Mouse (Mus musculus): ENCODE results near the gene Borcs6.
"Not testable (repeated sequence)": the region's sequence is repeated elsewhere in the genome, so short reads cannot be mapped to it uniquely, and the experiment has no call there.

Gene Borcs6

DNA sequence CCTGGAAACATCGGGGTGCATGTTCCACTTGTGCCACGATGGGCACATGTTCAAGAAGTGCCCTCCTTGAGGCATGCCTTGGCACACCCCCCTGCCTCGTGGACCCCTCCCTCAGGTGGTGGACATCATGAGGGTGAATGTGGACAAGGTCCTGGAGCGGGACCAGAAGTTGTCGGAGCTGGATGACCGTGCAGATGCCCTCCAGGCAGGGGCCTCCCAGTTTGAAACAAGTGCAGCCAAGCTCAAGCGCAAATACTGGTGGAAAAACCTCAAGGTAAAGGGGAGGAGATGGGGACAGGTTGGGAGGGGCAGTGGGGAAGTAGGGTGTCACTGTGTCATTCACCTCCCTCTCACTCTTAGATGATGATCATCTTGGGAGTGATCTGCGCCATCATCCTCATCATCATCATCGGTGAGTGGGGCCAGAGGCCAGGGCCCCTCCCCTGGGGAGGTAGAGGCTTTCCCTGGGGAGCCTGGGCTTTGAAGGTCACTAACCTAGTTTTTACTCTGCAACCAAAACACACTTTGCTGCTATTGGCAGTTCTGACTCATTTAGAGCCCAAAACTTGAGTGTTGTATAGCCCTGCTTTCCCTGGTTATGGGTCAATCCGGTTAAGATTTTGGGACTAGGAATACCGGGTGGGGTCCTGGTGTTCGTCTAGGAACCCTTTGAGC lies 30.2 kb downstream of the Borcs6 start:
- DNase-seq (ENCODE audit: low spot score): no peak

DNA sequence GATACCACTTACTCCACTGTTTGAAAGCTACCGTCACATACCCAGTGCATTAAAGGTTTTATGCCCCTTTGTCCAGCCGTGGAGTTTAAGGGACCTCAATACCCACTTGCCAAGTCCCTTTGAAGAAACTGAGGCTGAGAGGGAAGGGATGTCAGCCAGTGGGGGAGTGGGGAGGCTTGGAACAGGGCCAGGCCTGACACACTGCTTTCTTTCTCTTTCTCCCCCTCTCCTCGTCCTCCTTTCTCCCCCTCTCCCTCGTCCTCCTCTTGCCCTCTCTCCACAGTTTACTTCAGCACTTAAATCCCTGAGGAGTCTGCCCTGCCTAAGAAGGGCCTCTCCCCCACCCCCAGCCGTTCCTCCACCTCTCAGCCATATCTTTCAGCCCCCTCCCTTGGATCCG lies 30.9 kb downstream of the Borcs6 start:
- DNase-seq (ENCODE audit: low spot score): no peak

DNA sequence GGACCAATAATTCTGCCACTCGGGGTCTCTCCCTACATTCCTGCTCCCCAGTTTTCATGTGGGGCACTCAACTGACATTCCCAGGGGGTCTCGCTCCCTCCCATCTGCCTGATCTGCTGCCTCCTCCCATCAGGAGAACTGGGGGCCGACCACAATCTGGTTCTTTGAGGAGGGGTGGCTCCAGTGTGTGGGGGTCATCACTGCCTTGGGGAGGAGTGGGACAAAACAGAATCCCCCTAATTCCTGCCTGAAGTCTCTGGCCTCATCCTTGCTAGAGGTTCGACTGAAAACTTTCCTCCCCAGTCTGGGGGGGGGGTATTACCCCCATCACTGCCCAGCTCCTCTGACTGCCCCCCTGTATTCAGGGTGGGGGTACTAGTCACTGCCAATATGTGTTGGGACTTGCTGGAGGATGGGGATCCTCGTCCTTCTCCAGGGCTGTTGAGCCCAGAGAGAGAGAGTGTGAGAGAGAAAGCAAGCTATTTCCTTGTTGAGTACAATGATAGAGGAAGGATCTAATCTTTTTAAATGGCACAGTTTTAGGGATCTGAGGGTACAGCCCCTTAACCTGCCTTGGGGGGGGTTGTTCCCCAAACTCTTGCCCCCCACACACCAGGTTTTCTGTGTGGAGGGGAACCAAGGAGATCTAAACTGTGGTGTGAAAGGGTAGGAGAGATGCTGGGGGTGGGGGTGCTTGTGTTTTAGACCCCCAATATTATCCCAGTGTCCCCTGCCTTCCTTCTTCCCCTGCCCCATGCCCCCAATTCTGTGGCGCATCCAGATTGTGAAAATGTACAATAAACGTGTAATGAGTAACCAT lies 32.3 kb downstream of the Borcs6 start:
- DNase-seq (ENCODE audit: low spot score): no peak

DNA sequence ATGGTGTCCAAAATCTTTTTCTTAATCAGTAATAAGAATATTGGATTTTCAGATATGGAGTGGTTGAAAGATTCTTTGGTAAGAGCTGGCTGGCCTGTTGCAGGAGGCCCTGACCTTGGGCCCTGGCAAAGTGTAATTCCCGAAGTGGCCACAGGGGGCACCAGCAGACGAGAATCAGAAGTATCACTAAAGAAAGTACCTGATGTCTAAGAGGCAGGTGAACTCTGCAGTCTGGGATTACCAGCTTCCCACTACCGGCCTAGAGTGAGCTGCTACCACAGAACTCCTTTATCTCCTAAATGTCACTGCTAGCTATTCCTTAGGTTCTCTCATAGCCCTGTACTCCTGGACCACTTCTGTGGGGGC lies 32.9 kb downstream of the Borcs6 start:
- DNase-seq (ENCODE audit: low spot score): peak; percentile 79

DNA sequence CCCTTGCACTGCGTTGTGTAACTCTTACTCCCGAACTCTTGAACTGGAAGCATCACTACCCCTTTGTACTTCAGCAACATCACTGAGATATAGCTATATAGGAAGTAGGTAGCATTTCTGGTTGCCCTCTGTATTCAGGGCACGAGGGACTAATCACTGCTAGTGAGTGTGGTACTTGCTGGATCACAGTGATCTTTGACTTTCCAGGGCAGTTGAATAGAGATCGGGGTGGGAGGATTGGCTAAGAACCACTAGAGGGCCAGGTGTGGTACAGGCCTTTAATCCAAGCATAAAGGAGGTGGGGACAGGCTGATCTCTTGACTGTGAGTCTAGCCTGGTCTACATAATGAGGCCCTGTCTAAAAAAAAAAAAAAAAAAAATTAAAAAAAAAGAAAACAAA lies 33.4 kb downstream of the Borcs6 start:
- DNase-seq (ENCODE audit: low spot score): no peak

DNA sequence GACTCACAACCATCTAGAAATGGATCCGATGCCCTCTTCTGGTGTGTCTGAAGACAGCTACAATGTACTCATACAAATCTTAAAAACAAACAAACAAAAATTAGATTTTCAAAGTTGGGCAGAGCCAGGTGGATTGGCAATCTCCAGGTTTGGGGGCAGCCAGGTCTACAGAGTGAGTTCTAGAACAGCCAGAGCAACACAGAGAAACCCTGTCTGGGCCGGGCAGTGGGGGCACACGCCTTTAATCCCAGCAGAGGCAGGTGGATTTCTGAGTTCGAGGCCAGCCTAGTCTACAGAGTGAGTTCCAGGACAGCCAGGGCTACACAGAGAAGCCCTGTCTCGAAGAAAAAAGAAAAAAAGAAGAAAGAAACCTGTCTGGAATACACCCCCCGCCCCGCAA lies 34.3 kb downstream of the Borcs6 start:
- DNase-seq (ENCODE audit: low spot score): not testable (repeated sequence)

DNA sequence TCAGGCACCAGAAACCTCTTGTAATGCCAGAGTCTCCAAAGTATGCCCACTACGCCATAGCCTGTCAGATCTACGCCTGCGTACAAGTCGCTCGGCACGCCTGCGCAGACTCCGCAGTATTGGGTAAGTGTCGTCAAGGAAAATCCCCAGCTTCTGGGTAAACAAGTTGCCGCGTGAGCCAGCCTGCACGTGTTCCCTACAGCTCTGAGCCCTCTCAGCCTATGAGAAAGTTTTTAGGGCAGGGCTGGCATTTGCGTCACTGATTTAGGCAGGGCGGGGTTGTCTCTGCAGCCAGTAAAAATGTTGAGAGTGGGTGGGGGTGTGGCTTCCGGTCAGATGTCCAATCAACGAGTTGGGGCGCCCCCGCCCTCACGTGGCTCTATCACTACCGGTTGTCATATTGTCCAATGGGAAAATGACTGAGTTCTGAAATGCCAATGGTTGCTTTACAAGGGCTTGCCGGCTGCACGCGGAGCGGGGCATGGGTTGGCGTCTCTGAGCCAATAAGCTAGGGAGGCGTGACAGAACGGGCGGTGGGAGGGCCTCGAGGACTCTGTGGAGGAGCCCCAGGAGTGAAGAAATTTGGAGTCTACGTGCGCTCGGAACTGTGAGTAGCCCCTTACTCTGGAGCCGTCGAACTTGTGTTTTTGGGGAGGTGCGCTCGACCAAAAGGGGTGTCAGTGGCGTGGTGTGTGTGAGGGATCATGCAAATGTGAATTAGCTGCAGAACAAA lies 35.3 kb downstream of the Borcs6 start, which contains the start of gene Per1:
Gene Per1 (plus strand): TSS at position 521 of the 733 bp plus-strand sequence.
- DNase-seq (ENCODE audit: low spot score): peak; percentile 100

DNA sequence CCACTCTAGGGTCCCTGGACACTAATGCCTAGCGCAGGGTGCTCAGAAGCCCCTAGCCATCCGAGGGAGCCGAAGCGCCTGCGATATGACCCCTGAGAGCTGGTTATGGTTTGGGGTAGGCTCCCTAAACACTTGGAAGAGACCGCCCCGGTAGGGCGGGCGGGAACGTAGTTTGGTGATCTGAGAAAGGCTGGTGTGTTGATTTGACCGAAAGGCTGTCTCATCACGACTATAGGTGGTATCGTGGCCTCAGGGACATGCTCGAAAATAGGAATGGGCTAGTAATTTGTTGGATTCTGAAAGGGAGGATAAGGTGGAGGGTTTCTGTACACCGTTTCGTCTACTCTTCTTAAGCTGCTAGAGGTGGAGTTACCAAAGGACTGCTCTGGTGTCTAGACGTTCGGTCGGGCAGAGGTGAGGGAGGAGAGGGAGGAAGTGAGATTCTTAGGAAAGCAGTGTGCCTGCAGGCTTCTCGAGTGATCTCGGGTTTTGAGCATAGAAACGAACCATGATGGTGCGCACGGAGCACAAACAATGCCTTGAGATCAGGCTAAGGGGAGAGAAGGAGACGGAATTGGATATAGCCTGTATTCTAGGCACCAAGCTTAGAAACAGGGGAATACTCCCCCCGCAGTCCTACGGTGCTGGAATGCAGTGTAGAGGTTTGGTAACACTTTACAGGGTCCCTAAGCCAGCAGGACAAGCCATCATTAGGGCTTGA lies 36.2 kb downstream of the Borcs6 start:
- DNase-seq (ENCODE audit: low spot score): peak; percentile 45

DNA sequence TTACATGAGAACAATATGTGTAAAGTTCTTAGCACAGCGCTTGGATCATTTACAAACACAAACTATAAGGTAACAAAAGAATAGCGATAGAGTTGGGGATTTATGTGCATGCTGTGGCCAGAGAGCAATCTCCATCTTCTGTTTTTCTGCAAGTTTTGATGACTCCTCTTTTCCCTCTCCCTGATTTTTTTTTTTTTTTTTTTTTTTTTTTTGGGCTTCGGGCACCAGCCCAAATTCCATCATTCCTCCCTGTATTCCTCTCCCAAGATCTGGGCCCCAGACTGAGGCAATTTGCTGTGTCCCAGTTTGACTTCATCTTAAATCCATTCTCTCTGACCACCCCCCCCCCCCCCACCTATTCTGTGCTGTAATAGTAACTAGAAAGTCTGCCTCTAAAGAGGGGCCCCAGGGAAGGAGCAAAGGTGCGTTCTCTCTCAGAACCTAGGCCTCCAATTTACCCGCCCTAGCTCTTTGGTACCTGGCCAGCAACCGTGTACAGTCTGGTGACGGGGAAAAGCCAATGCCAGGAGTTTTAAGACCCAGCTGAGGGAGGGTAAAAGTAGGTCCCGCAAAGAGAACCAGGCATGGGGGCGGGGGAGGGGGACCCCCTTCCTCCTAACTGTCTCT lies 37.0 kb downstream of the Borcs6 start:
- DNase-seq (ENCODE audit: low spot score): no peak

DNA sequence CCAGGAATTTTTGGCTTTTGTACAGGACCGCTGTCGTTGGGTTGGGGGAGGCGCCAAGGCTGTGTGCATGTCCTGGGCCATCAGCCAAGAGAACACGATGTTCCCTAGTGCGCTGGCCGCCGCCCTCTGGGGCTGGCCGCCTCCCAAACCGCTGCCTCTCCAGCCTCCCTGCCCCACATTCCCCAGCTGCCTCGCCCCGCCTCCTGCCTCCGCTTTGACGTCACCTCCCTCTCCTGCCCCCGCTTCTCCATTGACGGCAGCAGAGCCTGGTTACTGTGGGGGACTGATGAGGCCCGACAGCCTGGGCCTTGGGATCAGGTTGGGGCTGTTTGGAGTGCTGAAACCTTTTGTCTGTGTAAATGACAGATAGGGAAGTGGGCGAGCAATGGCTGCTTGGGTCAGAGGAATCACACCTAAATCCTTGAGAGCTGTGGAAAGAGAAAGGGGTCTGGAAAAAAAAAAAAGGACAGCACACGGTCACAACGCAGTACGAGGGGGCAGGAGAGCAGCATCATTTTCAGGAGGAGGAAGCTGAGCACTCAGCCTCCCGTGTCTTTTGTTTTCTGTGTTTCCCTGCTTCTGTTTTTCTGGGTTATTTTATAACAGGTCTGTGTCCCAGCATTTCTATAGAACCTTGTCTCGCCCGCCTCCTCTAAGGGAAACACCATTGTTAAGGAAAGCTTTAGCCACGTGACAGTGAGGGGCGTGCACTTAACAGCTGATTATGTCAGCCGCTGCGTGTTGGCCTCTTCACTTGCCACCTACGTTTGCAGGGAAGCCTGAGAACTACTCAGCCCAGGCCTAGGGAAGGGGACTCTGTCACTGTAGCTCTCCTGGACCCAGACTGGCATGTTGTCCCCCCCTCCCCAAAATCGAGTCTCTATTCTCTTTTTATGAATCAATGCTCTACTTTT lies 37.7 kb downstream of the Borcs6 start:
- DNase-seq (ENCODE audit: low spot score): peak; percentile 91

DNA sequence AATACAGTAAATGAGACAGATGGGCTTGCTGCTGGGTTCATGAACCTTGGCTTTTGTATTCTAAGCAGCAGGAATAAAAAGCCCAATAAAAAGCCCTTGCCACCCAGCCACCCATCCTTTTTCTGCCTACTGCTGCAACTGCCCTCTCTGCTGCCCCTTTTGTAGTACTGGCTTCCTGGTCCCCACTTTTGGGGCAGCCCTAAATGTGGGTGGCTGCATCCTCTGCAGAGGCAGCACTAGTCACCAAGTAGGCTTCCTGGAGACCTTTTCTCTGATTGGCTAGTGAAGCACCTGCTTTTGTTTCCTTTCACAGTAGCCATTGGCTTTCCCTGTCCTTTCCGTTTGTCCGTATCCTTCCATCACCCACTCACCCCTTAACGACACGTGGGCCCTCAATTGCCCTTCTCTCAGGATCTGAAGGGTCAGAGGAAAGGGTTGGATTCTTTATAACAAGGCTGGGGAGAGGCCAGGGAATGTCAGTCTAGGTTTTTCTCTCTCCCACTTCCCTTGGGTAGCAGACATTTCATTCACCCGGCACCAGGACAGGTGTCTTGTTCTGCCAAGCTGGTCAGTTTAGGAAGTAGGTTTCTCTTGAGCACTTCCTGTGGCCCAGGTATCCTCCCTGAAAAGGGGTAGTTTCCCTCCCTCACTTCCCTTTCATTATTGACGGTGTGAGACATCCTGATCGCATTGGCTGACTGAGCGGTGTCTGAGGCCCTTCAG lies 38.7 kb downstream of the Borcs6 start:
- no peak for DNase-seq (ENCODE audit: low spot score)

DNA sequence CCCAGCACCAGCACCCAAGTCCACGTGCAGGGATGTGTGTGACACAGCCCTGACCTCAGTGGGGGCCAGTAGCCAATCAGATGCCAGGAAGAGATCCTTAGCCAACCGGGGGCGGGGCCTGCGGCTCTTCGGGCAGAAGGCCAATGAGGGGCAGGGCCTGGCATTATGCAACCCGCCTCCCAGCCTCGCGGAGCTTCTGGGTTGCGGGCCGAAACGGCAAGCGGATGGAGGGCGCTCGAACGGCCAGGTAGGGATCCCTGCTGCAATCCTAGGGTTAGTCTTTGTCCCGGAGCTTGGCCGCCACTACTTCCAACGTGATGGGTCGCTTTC lies 39.2 kb downstream of the Borcs6 start:
- DNase-seq (ENCODE audit: low spot score): peak; percentile 94

DNA sequence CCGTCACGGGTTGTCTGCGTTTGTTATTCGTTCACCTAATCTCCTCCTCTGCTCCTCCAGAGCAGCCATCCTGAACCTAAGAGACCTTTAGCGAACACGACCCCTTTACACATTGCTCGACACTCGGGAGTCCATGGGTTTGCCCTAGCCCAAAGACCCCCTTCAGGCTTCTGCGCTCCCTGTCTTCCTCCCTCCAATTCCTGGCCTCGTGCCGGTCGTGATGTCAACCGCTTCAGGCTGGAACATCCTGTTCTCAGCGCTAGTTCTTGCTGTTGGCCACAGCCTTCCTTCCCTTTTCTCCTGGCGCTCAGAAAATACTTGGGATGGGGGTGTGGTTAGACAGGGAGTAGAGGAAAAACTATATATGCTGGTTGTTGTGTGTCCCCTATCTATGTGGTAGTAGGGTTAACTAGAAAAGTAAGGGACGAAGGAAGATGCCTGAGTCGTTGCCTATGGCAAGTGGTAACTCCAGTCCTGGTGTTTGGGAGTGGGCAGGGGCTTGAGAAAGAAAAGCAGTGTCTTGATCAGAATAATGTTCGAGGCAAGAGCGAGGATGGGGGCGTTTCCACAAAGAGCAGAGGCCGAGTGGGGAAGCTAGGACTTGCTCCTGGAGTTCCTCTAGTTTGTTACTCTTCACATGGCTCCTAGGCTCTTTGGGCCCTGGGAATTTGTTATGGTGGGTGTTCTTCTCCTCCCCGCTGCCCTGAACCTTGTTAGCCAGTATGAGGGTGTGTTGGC lies 39.8 kb downstream of the Borcs6 start:
- DNase-seq (ENCODE audit: low spot score): no peak

DNA sequence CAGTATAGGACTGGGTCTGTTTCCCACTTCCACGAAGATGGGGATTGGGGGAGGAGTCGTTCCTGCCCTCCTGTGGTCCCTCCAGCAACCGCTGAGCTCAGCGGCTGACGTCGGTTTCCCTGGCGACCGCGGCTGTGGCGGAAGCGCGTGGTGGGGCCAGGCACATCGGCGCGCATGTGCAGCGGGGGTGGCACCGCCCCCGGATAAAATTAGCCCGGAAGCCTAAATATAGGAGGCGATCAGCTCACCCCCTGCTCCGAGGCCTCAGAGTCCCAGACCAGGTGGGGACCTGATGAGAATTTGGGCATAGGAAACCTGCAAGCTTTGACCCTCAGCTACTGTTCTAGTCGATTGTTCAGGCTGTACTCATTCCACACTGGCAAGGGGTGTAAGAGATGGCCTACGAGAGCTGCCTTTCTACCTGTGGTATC lies 40.4 kb downstream of the Borcs6 start:
- DNase-seq (ENCODE audit: low spot score): peak; percentile 85

DNA sequence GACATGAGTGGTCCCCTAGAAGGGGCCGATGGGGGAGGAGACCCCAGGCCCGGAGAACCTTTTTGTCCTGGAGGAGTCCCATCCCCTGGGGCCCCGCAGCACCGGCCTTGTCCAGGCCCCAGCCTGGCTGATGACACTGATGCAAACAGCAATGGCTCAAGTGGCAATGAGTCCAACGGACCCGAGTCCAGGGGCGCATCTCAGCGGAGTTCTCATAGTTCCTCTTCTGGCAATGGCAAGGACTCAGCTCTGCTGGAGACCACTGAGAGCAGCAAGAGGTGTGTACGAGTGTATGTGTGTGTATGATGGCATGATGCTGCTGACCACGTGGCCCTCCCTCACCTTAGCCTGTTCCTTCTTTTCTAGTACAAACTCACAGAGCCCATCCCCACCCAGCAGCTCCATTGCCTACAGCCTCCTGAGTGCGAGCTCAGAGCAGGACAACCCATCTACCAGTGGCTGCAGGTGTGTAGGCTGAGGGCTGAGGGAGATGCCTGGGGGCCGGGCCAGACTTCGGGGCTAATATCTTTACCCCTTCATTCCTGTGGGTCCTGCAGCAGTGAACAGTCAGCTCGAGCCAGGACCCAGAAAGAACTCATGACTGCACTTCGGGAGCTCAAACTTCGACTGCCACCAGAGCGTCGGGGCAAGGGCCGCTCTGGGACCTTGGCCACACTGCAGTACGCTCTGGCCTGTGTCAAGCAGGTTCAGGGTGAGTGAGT lies 41.3 kb downstream of the Borcs6 start:
- DNase-seq (ENCODE audit: low spot score): no peak

DNA sequence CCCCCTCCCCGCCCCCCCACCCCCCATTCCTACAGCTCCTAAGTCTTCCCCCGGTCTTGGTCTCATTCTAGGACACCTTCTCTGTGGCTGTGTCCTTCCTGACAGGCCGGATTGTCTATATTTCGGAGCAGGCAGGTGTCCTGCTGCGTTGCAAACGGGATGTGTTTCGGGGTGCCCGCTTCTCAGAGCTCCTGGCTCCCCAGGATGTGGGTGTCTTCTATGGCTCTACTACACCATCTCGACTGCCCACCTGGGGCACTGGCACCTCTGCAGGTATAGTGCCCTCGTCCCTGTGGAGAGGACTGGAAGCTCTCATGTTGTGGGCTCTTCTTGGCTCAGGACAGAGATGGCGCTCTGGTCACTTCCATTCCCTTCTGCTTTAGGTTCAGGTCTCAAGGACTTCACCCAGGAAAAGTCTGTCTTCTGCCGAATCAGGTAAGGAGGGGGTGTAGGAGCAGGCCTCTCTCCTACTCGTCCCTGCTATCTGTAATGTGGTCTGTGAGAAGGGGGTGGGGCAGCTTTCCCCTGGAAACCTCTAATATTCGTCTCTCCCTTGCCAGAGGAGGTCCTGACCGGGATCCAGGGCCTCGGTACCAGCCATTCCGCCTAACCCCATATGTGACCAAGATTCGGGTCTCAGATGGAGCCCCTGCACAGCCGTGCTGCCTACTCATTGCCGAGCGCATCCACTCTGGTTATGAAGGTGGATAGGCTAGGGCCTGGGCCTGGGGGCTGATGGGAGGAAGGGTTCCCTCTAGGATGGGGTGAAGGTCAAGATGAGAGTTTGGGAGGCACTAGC lies 42.3 kb downstream of the Borcs6 start:
- no peak for DNase-seq (ENCODE audit: low spot score)

DNA sequence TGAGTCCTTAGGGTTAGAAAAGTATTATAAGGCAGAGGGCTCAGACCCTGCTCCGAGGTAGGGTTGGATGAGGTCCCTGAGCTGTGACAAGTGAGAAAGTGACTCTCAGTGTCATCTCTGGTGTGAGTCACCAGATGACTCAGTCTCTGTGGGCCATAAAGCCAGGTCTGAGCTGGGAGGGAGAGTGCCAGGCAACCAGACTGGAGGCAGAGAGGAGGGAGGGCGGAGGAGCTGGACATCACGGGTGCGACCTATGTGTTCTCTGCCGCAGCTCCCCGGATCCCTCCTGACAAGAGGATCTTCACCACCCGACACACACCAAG lies 42.8 kb downstream of the Borcs6 start:
- DNase-seq (ENCODE audit: low spot score): no peak

DNA sequence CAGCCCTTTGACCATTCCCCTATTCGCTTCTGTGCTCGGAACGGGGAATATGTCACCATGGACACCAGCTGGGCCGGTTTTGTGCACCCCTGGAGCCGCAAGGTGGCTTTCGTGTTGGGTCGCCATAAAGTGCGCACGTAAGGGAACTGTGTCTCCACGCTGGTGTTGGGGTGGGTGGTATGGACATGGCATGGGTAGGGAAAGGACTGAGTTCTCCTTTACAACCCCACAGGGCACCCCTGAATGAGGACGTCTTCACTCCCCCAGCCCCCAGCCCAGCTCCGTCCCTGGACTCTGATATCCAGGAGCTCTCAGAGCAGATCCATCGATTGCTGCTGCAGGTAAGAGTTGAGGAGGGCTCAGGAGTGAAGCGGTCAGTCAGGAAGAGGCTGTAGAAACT lies 43.6 kb downstream of the Borcs6 start:
- DNase-seq (ENCODE audit: low spot score): no peak

All from yolk sac, embryonic 10.5 days (tissue).